Mouse (Mus musculus): ENCODE measurements around the gene Psmb3. TPM values are rescaled to one million over a fixed set of nuclear protein-coding genes. Genes with fewer than 3 reads are reported as not detected.
A peak's percentile ranks its signal among the peaks of the same experiment; 100 is the strongest.

The Psmb3 gene
- polyA plus RNA-seq, 1 experiment from 2014 or later: 438 TPM

DNA sequence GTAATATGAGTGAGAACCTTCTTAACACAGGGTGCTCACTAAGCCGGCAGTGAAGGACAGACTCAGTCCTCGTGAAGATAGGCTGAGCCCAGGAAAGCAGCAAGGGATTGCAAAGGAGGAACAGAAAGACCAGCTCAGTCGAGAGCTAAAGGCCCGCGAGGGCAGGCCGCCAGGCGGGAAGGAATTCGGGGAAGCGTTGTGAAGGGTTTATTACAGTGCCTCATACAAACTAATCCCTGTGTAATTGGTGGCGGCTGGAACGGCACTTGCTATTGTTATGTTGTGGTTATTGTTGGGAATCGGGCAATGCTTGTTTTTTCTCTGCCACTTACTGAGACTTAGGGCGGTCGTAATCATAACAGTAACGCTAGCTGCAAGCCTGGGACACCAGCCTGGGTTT is 25.8 kb upstream of the Psmb3 start:
- no peak for ATAC-seq
- Histone ChIP-seq H3K9ac (ENCODE audit: low read depth, low read length) (no peak overlapping the region), H3K36me3 (ENCODE audit: control insufficient read depth, insufficient read depth, low read length) (peaks cover 35% of the 10 kb centered on the region), H3K27ac (ENCODE audit: low read depth, low read length) (no peak overlapping the region), H3K4me1 (ENCODE audit: control insufficient read depth, insufficient read depth, low read depth, low read length) (peaks cover 4% of the 10 kb centered on the region; the same call in 1 of the 2 replicates), H3K9me3 (ENCODE audit: control insufficient read depth, low read length) (no peaks in the 10 kb centered on the region), H3K27me3 (replicated peaks; ENCODE audit: control insufficient read depth, insufficient read depth, low read length) (no peaks in the 10 kb centered on the region), H3K4me2 (ENCODE audit: low read length) (no peak overlapping the region), H3K4me3 (ENCODE audit: low read length) (no peak overlapping the region)
- WGBS: 34% methylated on average over 15 of the region's 15 CpGs

DNA sequence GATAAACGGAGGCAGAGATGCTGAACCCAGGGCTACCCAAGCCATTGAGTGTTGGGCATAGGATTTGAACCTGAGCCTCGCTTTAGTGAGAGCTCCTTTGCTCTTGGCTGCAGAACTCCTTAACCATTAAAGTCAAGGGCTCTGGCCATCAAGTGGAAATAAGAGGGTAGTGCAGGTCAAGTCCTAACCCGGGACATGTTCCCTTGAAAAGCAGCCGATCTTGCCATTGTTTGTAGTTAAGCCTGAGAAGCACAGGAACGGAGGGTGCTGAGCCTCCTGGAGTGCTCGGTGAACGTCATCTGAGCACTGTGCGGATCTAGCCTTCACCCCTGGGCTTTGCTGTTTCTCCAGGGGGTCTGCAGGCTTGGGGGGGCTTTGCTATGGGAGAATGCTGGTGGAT is 25.4 kb upstream of the Psmb3 start:
- Histone ChIP-seq H3K9ac (ENCODE audit: low read depth, low read length) (0 out of 2 replicates have a peak overlapping the region, but pooled peaks have one; percentile 3), H3K4me1 (ENCODE audit: control insufficient read depth, insufficient read depth, low read depth, low read length) (peaks cover 4% of the 10 kb centered on the region; the same call in 1 of the 2 replicates), H3K9me3 (ENCODE audit: control insufficient read depth, low read length) (no peaks in the 10 kb centered on the region), H3K27ac (ENCODE audit: low read depth, low read length) (no peak overlapping the region), H3K4me3 (ENCODE audit: low read length) (no peak overlapping the region), H3K27me3 (replicated peaks; ENCODE audit: control insufficient read depth, insufficient read depth, low read length) (no peaks in the 10 kb centered on the region), H3K36me3 (ENCODE audit: control insufficient read depth, insufficient read depth, low read length) (peaks cover 31% of the 10 kb centered on the region), H3K4me2 (ENCODE audit: low read length) (no peak overlapping the region)
- WGBS: 51% methylated on average over 8 of the region's 8 CpGs
- no peak for ATAC-seq

DNA sequence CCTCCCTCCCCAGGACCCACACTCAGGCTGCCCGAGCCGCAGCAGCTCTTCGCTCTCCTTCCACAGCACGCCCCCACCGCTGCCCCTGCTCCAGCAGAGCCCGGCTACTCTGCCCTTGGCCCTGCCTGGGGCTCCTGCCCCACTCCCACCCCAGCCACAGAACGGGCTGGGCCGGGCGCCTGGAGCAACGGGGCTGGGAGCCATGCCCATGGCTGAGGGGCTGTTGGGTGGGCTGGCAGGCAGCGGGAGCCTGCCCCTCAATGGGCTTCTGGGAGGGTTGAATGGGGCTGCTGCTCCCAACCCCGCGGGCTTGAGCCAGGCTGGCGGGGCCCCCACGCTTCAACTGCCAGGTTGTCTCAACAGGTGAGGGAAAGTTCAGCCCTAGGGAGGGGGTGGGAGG is 24.9 kb upstream of the Psmb3 start:
- Histone ChIP-seq H3K27ac (ENCODE audit: low read depth, low read length) (no peak overlapping the region), H3K9me3 (ENCODE audit: control insufficient read depth, low read length) (no peaks in the 10 kb centered on the region), H3K4me1 (ENCODE audit: control insufficient read depth, insufficient read depth, low read depth, low read length) (peaks cover 4% of the 10 kb centered on the region; the same call in 1 of the 2 replicates), H3K27me3 (replicated peaks; ENCODE audit: control insufficient read depth, insufficient read depth, low read length) (no peaks in the 10 kb centered on the region), H3K4me3 (ENCODE audit: low read length) (no peak overlapping the region), H3K9ac (ENCODE audit: low read depth, low read length) (0 out of 2 replicates have a peak overlapping the region, but pooled peaks have one; percentile 3), H3K4me2 (ENCODE audit: low read length) (no peak overlapping the region), H3K36me3 (ENCODE audit: control insufficient read depth, insufficient read depth, low read length) (peaks cover 31% of the 10 kb centered on the region)
- 68% methylated on average over 15 of the region's 15 CpGs for WGBS
- no peak for ATAC-seq

DNA sequence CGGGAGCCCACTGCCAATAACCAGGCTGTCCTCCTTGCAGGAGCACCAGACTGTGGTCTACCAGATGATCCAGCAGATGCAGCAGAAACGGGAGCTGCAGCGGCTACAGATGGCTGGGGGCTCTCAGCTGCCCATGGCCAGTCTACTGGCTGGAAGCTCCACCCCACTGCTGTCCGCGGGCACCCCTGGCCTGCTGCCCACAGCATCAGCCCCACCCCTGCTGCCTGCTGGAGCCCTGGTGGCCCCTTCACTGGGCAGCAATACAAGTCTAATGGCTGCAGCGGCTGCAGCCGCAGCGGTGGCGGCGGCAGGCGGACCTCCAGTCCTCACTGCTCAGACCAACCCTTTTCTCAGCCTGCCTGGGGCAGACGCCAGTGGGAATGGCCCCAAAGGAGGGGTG is 22.8 kb upstream of the Psmb3 start:
- no peak overlapping the region; the same call in 1 of the 2 replicates for H3K4me2 ChIP-seq (ENCODE audit: low read length)
- H3K9me3 ChIP-seq (ENCODE audit: control insufficient read depth, low read length): no peaks in the 10 kb centered on the region
- H3K36me3 ChIP-seq (ENCODE audit: control insufficient read depth, insufficient read depth, low read length): peaks cover 23% of the 10 kb centered on the region
- H3K27me3 ChIP-seq (replicated peaks; ENCODE audit: control insufficient read depth, insufficient read depth, low read length): no peaks in the 10 kb centered on the region
- peak; percentile 70 for ATAC-seq
- H3K4me1 ChIP-seq (ENCODE audit: control insufficient read depth, insufficient read depth, low read depth, low read length): peaks cover 9% of the 10 kb centered on the region
- peak overlapping the region; percentile 43 for H3K9ac ChIP-seq (ENCODE audit: low read depth, low read length)
- WGBS: 54% methylated on average over 12 of the region's 12 CpGs
- peak overlapping the region; percentile 51; the same call in 1 of the 2 replicates for H3K27ac ChIP-seq (ENCODE audit: low read depth, low read length)
- no peak overlapping the region for H3K4me3 ChIP-seq (ENCODE audit: low read length)

DNA sequence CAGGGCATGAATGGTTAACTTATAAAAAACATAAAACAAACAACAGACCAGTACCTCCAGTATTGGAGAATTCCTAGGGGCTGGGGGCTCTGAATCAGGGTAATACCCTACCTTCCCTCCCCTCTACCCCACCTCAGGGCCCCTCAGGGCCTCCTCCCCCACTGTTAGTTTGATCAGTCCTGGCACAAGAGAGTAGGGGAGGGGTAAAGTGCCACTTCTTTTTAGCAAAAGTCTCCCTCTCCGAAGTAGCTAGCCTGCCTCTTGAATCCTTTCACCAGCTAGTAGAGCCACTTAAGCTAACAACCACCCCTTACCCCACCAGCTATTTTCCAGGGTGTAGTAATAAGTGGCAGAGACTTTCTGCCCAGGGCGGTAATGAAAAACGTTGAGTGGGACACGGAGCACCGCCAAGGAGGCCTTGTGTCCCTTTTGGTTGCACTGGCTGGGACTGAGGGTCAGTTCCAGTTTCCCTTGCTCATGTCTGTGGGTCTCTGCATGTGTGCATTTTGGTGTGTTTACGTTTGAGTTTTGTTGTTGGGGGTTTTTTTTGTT is 20.6 kb upstream of the Psmb3 start:
- no peak overlapping the region for H3K9ac ChIP-seq (ENCODE audit: low read depth, low read length)
- peaks cover 20% of the 10 kb centered on the region for H3K36me3 ChIP-seq (ENCODE audit: control insufficient read depth, insufficient read depth, low read length)
- ATAC-seq: no peak
- no peak overlapping the region for H3K4me3 ChIP-seq (ENCODE audit: low read length)
- WGBS: 82% methylated on average over 6 of the region's 6 CpGs
- no peak overlapping the region for H3K27ac ChIP-seq (ENCODE audit: low read depth, low read length)
- H3K9me3 ChIP-seq (ENCODE audit: control insufficient read depth, low read length): no peaks in the 10 kb centered on the region
- H3K4me1 ChIP-seq (ENCODE audit: control insufficient read depth, insufficient read depth, low read depth, low read length): peaks cover 13% of the 10 kb centered on the region
- no peaks in the 10 kb centered on the region for H3K27me3 ChIP-seq (replicated peaks; ENCODE audit: control insufficient read depth, insufficient read depth, low read length)
- no peak overlapping the region for H3K4me2 ChIP-seq (ENCODE audit: low read length)

DNA sequence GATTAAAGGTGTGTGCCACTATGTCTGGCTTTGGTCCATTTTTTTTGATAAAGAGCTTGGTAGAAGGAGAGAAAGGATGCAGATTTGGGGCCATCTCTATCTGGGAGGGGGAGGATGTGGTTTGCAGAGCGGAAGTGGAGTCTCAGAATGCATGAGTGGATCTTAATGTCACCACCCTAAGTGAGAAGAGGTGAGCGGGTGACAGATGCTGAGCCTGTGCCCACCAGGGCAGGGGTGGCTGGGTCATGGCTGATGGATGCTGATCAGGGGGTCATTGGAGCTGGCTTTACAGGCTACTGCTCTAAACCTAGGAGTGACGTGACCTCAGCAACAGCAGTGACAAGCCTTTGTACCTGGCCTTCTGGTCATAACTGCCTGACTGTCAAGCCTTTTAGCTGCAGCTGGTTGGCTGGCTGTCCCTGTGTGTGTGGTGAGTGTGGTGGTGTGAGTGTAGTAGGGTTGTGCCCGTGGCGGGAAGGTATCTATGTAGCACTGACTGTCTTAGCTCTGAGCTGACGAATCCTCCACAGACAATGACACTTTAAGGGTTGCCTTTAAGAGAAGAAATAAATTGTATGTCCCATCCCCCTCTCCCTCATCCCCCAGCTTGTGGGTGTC is 19.0 kb upstream of the Psmb3 start:
- no peaks in the 10 kb centered on the region for H3K9me3 ChIP-seq (ENCODE audit: control insufficient read depth, low read length)
- H3K27ac ChIP-seq (ENCODE audit: low read depth, low read length): no peak overlapping the region
- ATAC-seq: no peak
- no peaks in the 10 kb centered on the region for H3K27me3 ChIP-seq (replicated peaks; ENCODE audit: control insufficient read depth, insufficient read depth, low read length)
- H3K9ac ChIP-seq (ENCODE audit: low read depth, low read length): no peak overlapping the region
- peaks cover 13% of the 10 kb centered on the region for H3K4me1 ChIP-seq (ENCODE audit: control insufficient read depth, insufficient read depth, low read depth, low read length)
- 87% methylated on average over 6 of the region's 6 CpGs for WGBS
- no peak overlapping the region for H3K4me2 ChIP-seq (ENCODE audit: low read length)
- no peak overlapping the region for H3K4me3 ChIP-seq (ENCODE audit: low read length)
- H3K36me3 ChIP-seq (ENCODE audit: control insufficient read depth, insufficient read depth, low read length): peaks cover 20% of the 10 kb centered on the region

DNA sequence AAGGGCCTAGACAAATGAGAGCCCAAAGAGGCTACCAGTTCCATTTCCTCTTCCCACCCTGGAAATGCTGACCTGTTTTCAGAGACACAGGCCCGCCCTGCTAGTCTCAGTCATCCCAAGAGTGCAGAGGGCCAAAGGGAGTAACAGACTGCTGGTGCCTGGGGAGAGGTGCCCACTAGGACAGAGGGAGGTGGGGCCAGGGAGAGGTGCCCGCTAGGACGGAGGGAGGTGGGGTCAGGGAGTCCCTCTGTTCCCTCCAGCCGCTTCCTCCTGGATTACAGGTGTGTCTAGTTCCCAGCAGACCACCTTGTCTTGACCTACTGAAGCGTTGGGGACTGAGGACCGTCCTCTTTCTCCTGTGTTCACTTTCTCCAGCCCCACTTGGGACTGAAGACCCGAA is 18.4 kb upstream of the Psmb3 start:
- Histone ChIP-seq H3K36me3 (ENCODE audit: control insufficient read depth, insufficient read depth, low read length) (peaks cover 21% of the 10 kb centered on the region), H3K4me1 (ENCODE audit: control insufficient read depth, insufficient read depth, low read depth, low read length) (peaks cover 13% of the 10 kb centered on the region), H3K27me3 (replicated peaks; ENCODE audit: control insufficient read depth, insufficient read depth, low read length) (no peaks in the 10 kb centered on the region), H3K27ac (ENCODE audit: low read depth, low read length) (no peak overlapping the region), H3K4me2 (ENCODE audit: low read length) (no peak overlapping the region; the same call in 1 of the 2 replicates), H3K9ac (ENCODE audit: low read depth, low read length) (no peak overlapping the region), H3K9me3 (ENCODE audit: control insufficient read depth, low read length) (no peaks in the 10 kb centered on the region), H3K4me3 (ENCODE audit: low read length) (no peak overlapping the region)
- ATAC-seq: no peak
- WGBS: 47% methylated on average over 7 of the region's 7 CpGs

DNA sequence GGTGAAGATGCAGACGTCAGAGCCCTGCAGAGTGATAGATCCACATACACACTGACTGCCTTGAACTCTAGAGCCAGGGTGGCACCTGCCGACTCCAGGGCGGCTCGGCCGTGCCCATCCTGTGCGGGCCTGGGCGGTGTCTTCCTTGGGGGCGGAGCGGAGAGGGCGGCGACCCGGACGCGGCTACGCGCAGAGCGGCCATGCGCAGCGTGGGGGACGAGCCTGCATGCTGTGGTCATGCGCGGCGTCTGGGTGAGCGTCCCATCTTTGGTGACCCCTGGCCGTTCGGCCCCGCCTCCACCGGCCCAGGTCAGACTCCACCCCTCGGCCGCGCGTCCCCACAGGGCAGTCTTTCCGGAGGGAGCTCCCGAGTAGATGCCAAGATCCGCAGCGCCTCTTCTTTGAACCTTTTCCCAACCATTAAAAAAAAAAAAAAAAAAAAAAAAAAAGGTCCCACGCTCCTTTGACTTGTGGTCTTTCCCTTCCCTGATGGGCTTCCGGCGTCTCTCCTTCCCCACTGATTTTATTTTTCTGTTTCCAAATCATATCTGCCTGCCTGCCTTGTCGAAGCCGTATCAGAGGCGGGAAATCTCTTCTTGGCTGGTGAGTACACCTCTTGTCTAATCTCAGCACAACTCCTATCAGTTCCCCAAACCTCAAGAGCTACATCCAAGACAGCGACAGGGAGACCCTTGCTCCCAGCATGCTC is 17.4 kb upstream of the Psmb3 start, which contains the start of gene Cisd3:
TSS of gene Cisd3 (plus strand) at position 214 of the 709 bp plus-strand sequence.
- peaks cover 10% of the 10 kb centered on the region for H3K4me1 ChIP-seq (ENCODE audit: control insufficient read depth, insufficient read depth, low read depth, low read length)
- peaks cover 26% of the 10 kb centered on the region for H3K36me3 ChIP-seq (ENCODE audit: control insufficient read depth, insufficient read depth, low read length)
- peak within 1 kb of the TSS; percentile 50 for H3K4me3 ChIP-seq (ENCODE audit: low read length)
- H3K27me3 ChIP-seq (replicated peaks; ENCODE audit: control insufficient read depth, insufficient read depth, low read length): no peaks in the 10 kb centered on the region
- peak; percentile 73 for ATAC-seq
- H3K27ac ChIP-seq (ENCODE audit: low read depth, low read length): peak within 1 kb of the TSS; percentile 54; the same call in 1 of the 2 replicates
- peak within 1 kb of the TSS; percentile 95 for H3K4me2 ChIP-seq (ENCODE audit: low read length)
- H3K9ac ChIP-seq (ENCODE audit: low read depth, low read length): peak within 1 kb of the TSS; percentile 70
- H3K9me3 ChIP-seq (ENCODE audit: control insufficient read depth, low read length): no peaks in the 10 kb centered on the region
- WGBS: under 1% methylated on average over 43 of the region's 43 CpGs

DNA sequence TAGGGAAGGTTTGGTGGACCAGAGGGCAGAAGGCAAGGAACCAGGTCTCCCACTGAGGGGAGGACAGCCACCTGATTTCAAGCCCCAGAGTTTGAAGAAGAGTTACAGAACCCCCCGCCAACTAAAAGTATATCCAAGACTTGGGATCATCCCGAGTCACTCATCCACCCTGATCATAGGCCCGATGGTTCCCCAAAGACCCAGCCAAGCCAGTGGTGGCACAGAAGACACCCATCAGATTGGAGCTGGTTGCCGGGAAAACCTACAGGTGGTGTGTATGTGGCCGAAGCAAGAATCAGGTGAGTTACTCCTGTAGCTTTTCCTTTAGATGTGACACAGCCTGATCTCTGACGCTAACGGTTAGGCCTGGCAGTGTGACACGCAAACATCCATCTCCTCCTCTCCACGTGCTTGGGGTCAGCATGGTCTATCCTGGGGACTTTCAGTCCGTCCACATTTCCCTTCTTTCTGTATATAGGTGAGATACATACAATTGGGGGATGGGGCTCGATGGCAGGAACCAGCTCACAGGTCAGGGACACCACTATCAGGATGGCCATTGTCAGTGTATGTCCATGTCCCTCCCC is 16.8 kb upstream of the Psmb3 start:
- H3K9me3 ChIP-seq (ENCODE audit: control insufficient read depth, low read length): no peaks in the 10 kb centered on the region
- WGBS: 70% methylated on average over 11 of the region's 11 CpGs
- peak overlapping the region; percentile 70 for H3K9ac ChIP-seq (ENCODE audit: low read depth, low read length)
- H3K27ac ChIP-seq (ENCODE audit: low read depth, low read length): no peak overlapping the region
- no peaks in the 10 kb centered on the region for H3K27me3 ChIP-seq (replicated peaks; ENCODE audit: control insufficient read depth, insufficient read depth, low read length)
- H3K4me1 ChIP-seq (ENCODE audit: control insufficient read depth, insufficient read depth, low read depth, low read length): peaks cover 9% of the 10 kb centered on the region
- peak overlapping the region; percentile 95 for H3K4me2 ChIP-seq (ENCODE audit: low read length)
- ATAC-seq: no peak
- H3K4me3 ChIP-seq (ENCODE audit: low read length): peak overlapping the region; percentile 50
- peaks cover 30% of the 10 kb centered on the region for H3K36me3 ChIP-seq (ENCODE audit: control insufficient read depth, insufficient read depth, low read length)
